Mouse (Mus musculus): ENCODE measurements around the gene Hspa1b.

The Hspa1b gene

DNA sequence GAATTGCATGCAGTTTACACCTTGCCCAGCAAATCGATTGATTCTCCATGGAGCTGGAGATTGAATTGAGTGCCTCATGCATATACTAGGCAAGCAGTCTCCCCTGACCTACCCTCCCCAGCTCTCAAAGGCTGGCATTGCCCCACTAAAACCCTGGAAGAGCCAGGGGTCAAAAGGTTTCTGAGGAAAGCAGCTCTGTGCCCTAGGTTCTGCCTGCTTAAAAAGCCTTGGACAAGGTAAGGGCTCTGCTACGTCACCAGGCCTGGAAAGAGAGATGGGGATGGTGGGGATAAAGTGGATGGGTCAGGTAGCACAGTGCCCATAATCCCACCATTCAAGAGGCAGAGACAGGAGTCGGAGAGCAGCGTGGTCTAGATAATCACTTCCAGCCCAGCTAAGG, 4.2 kb downstream of the Hspa1b start:
- DNase-seq (ENCODE audit: low read depth, low spot score) = no peak

- DNase-seq (ENCODE audit: low read depth, low spot score) = no peak
Observed at GRCm38 (mm10) chr17:34953904-34954303, 5.1 kb downstream of the Hspa1b start.

GRCm38 (mm10) chr17:34953258-34953657, 5.8 kb downstream of the Hspa1b start:
- DNase-seq (ENCODE audit: low read depth, low spot score) = peak; percentile 62

- DNase-seq (ENCODE audit: low read depth, low spot score) = peak; percentile 86
Observed at GRCm38 (mm10) chr17:34952378-34953040, 6.5 kb downstream of the Hspa1b start.

DNA sequence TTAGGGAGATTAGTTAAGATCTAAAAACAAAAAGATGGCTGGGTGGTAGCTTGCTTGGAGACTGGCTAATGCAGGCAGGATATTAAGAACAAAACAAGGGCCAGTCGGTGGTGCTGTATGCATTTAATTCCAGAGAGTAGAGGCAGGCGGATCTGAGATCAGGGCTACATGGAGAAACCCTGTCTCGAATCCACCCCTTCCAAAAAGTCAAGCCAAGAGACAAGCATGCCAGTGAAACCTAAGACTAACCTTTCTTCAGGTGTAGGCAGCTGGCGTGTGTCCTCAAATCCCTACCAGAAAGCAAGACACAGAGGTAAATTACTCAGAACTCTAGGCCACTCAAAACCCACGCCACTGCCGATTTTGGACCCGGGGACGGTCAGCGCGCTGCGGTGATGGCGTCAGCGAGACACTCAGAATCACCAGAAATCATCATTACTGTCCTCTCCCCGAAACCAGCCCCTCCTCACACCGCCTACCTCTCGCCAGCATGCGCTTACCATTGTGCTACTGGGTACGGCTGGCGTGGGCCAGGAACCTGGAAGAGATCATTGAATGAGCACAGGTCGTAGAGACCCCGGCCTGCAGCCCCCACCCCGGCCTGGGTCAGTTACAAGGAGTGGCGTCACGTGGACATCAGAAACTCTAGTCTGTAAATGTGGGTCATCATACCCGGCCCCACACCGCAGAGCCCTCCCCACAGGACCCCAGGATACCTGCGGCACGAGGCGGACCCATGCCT, 7.2 kb downstream of the Hspa1b start:
- peak; percentile 30 for DNase-seq (ENCODE audit: low read depth, low spot score)

- DNase-seq (ENCODE audit: low read depth, low spot score) = peak; percentile 81
Observed at GRCm38 (mm10) chr17:34950514-34951455, 8.3 kb downstream of the Hspa1b start.

- peak; percentile 88 for DNase-seq (ENCODE audit: low read depth, low spot score)
Observed at GRCm38 (mm10) chr17:34949553-34949969, 9.5 kb downstream of the Hspa1b start.

- DNase-seq (ENCODE audit: low read depth, low spot score) = peak; percentile 60
Observed at GRCm38 (mm10) chr17:34948721-34949552, 10.1 kb downstream of the Hspa1b start.

DNA sequence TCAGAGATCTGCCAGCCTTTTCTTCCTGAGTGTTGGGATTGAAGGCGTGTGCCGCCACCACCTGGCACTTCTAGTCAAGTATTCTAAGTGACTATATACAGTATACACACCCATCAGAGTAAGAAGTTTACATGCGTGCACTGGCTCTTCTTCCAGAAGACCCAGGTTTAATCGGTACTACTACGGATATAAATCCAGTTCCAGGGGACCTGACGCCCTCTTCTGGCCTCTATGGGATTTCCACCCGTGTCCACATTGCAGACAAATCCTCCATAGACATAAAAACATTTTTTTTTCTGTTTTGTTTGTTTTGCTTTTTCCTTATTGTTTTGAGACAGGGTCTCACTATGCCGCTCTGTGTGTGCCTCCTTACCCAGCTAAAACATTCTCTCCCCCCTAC, 11.4 kb downstream of the Hspa1b start:
- peak; percentile 77 for DNase-seq (ENCODE audit: low read depth, low spot score)

DNA sequence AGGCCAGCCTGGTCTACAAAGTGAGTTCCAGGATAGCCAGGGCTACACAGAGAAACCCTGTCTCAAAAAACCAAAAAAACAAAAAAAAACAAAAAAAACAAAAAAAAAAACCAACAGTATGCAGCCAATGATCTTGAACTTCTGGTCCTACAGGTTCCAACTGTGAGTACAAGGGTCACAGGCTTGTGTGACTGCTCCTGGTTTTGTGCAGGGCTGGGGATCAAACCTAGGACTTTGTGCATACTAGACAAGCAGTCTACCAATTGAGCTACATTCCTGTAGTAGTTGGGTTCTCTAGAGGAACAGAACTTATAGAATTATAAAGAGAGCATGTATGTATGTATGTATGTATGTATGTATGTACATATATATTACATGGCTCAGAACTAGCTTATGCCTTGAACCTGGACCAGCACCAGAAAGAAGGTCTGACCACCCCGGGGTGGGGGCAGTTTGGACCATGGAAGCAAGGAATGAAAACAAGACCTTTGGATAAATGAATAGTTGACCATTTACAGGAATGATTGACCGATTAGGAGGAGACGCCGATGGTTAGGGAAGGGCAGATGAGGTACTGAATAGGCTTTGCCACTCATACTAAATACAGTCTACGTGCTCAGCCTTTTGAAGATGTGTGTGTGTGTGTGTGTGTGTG, 12.4 kb downstream of the Hspa1b start:
- DNase-seq (ENCODE audit: low read depth, low spot score) = no peak

DNA sequence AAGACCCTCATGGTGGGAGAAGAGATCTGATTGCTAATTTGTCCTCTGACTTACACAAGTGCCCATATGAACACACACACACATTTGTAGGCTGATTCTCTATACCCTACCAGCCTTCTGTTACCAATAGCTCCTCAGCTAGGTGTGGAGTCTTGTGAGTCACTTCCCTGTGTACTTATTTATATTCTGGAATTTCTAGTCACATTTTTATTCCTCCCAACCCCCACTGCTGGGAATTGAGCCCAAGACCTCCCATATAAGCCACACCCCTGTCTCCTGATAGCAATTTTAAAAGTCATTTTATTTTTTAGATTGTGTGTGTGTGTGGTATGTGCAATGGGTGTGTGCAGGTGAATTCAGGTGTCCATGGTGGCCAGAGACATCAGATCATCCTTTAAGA, 14.7 kb downstream of the Hspa1b start:
- no peak for DNase-seq (ENCODE audit: low read depth, low spot score)

DNA sequence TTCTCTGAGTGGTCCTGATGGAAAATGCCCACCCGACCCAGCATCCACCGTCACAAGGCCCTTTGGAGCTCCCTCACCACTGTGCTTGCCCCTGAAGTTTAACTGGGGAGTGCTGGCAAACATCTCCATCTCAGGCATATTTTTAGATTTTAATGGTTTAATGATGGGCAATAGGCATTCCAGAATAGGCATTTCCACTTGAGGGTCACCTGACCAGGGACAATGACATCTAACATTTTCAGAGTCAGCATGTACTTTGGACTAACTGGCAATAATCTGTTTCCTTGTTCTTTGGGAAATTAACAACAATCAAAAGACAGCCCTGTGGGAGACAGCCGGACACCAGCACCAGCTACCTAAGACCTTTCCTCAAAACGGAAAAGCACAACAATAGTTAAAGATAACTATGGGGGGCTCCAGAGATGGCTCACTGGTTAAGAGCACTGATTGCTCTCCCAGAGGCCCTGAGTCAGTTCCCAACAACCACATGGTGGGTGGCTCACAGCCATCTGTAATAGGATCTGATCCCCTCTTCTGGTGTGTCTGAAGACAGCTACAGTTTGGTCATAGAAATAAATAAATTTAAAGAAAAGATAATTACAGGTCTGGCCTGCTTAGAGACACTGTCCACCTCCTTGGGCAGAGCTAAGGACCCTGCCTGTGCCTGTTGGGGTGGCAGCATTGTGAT, 15.8 kb downstream of the Hspa1b start:
- no peak for DNase-seq (ENCODE audit: low read depth, low spot score)

DNA sequence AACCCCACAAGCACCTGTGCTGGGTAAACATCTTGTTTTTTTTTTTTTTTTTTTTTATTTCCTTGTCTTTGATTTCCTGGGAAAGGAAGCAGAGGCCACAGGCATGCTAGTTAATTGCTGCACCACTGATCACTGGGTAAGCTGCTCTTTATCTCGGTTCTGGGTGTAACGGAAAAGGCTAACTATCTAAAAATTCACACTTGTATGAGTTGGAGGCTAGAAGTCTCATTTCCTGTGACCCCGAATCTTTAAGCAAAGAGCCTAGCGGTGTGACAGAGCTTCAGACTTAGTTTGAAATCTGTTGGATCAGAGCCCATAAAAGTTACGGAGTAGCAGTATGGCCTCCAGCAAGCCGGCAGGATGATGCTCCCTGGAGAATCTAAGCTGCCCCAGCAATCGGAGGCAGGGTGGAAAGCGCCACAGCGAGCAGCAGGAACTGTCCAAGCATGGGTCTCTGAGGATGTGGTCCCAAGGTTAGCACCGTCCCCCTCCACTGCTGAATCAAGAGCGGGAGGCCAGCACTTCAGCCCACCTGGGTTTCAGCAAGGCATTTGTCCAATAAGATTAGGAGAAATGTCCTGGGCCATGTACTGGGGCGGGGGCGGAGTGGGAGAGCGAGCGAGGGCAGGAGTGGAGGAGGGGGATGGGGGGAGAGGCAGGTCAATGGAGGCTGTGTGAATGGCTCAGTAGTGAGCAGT, 17.5 kb downstream of the Hspa1b start:
- DNase-seq (ENCODE audit: low read depth, low spot score) = peak; percentile 75

DNA sequence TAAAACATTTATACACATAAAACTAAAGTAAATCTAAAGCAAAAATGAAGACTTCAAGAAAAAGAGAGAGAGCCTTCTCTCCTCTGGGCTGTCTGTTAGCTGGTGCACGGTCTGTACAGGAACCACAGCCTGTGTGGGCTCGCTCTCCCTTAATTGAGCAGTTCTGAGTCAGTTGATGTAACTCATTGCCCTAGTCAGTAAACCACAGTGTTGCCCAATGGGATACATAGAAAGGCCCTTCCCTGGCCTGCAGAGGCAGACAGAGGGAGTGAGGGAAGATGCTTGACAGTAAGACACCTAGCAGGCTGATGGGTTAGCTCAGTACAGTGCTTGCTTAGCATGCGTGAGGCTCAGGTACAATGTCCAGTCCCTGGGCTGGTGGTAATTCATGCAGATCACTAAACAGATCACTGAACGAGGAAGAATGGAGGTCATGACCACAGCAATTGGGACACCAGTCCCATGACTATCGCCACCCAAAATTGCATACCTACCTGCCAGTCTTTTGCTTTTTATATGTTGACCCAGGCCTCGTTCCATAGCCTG, 21.0 kb downstream of the Hspa1b start:
- DNase-seq (ENCODE audit: low read depth, low spot score) = no peak

GRCm38 (mm10) chr17:34934830-34935229, 24.2 kb downstream of the Hspa1b start:
- DNase-seq (ENCODE audit: low read depth, low spot score) = no peak

DNA sequence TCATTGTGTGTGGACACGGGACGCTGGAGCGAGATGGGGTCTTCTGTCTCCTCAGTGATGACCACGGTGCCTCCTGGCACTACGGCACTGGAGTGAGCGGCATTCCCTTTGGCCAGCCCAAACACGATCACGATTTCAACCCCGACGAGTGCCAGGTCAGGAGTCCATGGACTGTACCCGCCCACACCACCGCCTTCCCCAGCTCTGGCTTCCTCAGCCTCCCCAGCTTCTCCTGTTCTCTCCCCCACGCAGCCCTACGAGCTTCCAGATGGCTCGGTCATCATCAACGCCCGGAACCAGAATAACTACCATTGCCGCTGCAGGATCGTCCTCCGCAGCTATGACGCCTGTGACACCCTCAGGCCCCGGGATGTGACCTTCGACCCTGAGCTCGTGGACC, 25.0 kb downstream of the Hspa1b start:
- no peak for DNase-seq (ENCODE audit: low read depth, low spot score)

- DNase-seq (ENCODE audit: low read depth, low spot score) = no peak
Observed at GRCm38 (mm10) chr17:34932287-34932686, 26.8 kb downstream of the Hspa1b start.

GRCm38 (mm10) chr17:34931735-34932098, 27.3 kb downstream of the Hspa1b start:
- peak; percentile 38 for DNase-seq (ENCODE audit: low read depth, low spot score)

DNA sequence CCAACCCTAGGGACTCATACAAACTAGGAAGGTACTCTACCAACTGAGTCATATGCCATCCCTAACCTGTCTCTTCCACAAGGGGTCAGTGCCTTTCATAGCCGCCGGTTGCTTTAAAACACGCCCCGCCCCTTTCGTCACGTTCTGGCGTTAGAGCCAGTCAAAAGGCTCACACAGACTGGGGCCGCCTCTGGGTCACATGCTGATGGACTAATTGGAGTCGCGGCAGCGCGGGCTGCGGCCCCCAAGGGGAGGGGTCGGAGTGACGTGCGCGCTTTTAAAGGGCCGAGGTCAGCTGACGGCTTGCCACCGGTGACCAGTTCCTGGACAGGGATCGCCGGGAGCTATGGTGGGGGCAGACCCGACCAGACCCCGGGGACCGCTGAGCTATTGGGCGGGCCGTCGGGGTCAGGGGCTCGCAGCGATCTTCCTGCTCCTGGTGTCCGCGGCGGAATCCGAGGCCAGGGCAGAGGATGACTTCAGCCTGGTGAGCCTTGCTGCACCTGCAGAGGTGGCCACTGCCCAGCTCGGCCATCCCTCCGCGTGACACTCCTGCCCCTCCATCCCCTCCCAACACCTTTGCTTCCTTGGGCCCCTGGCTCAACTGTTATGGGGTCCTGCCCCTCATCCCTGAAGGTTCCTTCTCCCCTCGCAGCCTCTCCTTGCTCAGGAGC, 27.8 kb downstream of the Hspa1b start, which contains the start of gene Neu1:
Neu1 (plus strand) TSS at position 193 of the 674 bp plus-strand sequence.
- DNase-seq (ENCODE audit: low read depth, low spot score) = peak; percentile 99
